Mouse (Mus musculus) kidney, embryonic 15.5 days (tissue): ENCODE results near the gene Gm49601. TPM values are rescaled to one million over a fixed set of nuclear protein-coding genes. Genes with fewer than 3 reads are reported as not detected.

ENCODE experiments used
- ATAC-seq: fragments of 200-750 bp; cut with Nextera tagmentation; replicated peaks from 2 replicates; pipeline ENCODE4 v1.8.0; 2017; ENCODE audit warnings: moderate TSS enrichment; ENCODE audit not compliant: low FRiP score
- H3K27ac ChIP-seq: fragments of 300-500 bp; sonication (generic); 2 replicates; pipeline ENCODE4 v1.5.1; 2015; ENCODE audit warnings: mild to moderate bottlenecking, inconsistent platforms
- H3K27me3 ChIP-seq: fragments of 300-500 bp; sonication (generic); 2 replicates; pipeline ENCODE4 v1.6.1; 2015; ENCODE audit warnings: inconsistent platforms
- H3K36me3 ChIP-seq: fragments of 300-500 bp; sonication (generic); 2 replicates; pipeline ENCODE4 v1.6.1; 2015; ENCODE audit warnings: inconsistent platforms
- H3K4me1 ChIP-seq: fragments of 300-500 bp; sonication (generic); 2 replicates; pipeline ENCODE4 v1.6.1; 2015; ENCODE audit warnings: inconsistent platforms
- H3K4me2 ChIP-seq: fragments of 300-500 bp; sonication (generic); 2 replicates; pipeline ENCODE4 v1.6.1; 2015; ENCODE audit warnings: moderate library complexity, mild to moderate bottlenecking, inconsistent platforms
- H3K4me3 ChIP-seq: fragments of 300-500 bp; sonication (generic); replicated peaks from 2 replicates; pipeline ENCODE4 v1.5.1; 2015; ENCODE audit warnings: mild to moderate bottlenecking, inconsistent platforms
- H3K9ac ChIP-seq: fragments of 300-500 bp; sonication (generic); 2 replicates; pipeline ENCODE4 v1.6.1; 2015; ENCODE audit warnings: mild to moderate bottlenecking, inconsistent platforms
- H3K9me3 ChIP-seq: fragments of 300-500 bp; sonication (generic); replicated peaks from 2 replicates; pipeline ENCODE4 v1.6.1; 2016; ENCODE audit warnings: inconsistent platforms
- WGBS: fragments of 180-500 bp; shearing (Covaris S2); methylation state at CpG from one replicate; pipeline ENCODE4 v1.1.7; 2015; ENCODE audit warnings: mixed read lengths; 5-methylcytosine and 5-hydroxymethylcytosine counted together
- polyA plus RNA-seq: library from polyadenylated mRNA; unstranded; fragments of >200 nt; fragmentation: Nextera tagmentation; extraction: Ambion mirVana; gene quantifications from 2 replicates; pipeline ENCODE4 v1.2.1, GENCODE M21; 2015

Gm49601 gene
- polyA plus RNA-seq, 1 experiment from 2014 or later, result 4.3 TPM

DNA sequence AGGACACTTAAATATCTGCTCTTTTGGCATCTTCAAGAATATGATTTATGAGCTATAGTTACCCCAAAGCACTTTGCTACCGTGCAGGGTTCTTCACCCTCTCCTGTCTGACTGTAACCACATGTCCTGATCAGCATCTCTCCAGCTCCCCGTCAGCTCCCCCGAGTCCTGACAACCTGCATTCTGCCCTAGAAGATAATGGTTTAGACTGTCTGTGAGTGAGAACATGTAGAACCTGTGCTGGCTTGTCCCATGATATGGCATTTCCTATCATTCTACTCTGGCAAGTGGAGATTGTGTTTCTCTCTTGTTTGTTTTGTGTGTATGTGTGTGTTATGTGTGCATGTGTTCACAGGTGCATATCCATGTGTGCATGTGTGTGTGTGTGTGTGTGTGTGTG lies 28.2 kb downstream of the Gm49601 start:
- no peaks in the 10 kb centered on the region for H3K36me3 ChIP-seq
- H3K9me3 ChIP-seq, result no peaks in the 10 kb centered on the region
- peaks cover 17% of the 10 kb centered on the region for H3K4me1 ChIP-seq
- no peak overlapping the region for H3K4me2 ChIP-seq
- peaks cover 63% of the 10 kb centered on the region for H3K27me3 ChIP-seq
- H3K9ac ChIP-seq, result no peak overlapping the region
- ATAC-seq, result no peak
- H3K27ac ChIP-seq, result no peak overlapping the region
- no peak overlapping the region for H3K4me3 ChIP-seq
- WGBS, result 58% methylated on average over 3 of the region's 3 CpGs

GRCm38 (mm10) chr16:18596255-18596654 lies 30.0 kb downstream of the Gm49601 start:
- H3K27me3 ChIP-seq, result peaks cover 78% of the 10 kb centered on the region
- 46% methylated on average over 5 of the region's 5 CpGs for WGBS
- ATAC-seq, result 0 out of 2 replicates have a peak, but pooled peaks have one; percentile 7

DNA sequence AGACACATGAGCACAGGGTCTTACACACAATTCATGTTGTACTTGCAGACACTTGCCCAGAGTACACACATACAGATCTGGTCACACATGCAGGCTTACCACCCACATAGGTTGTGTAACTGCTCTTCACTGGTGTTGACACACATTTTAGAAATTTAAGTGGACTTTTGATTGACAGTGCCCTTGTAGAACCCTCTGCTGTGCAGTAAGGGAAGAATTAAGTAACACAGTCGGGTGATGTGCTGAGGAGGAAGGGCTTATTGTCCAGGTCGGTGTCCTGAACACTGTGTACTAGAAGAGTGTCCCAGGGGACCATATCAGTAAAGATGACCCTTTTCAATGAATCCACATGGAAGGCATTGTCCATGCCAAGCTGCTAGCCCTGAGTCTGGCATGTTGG lies 32.3 kb downstream of the Gm49601 start:
- Histone ChIP-seq H3K4me3 (no peak overlapping the region), H3K4me1 (peaks cover 27% of the 10 kb centered on the region), H3K9ac (no peak overlapping the region), H3K9me3 (no peaks in the 10 kb centered on the region), H3K27ac (no peak overlapping the region), H3K27me3 (peaks cover 91% of the 10 kb centered on the region), H3K36me3 (no peaks in the 10 kb centered on the region), H3K4me2 (no peak overlapping the region)
- WGBS, result 73% methylated on average over 2 of the region's 2 CpGs
- no peak for ATAC-seq

More at GRCm38 (mm10) chr16:18596255-18596654, 30.0 kb downstream of the Gm49601 start:
- Histone ChIP-seq H3K9ac (no peak overlapping the region), H3K36me3 (no peaks in the 10 kb centered on the region), H3K4me3 (no peak overlapping the region), H3K27ac (no peak overlapping the region), H3K9me3 (no peaks in the 10 kb centered on the region), H3K4me2 (no peak overlapping the region), H3K4me1 (peaks cover 11% of the 10 kb centered on the region)

DNA sequence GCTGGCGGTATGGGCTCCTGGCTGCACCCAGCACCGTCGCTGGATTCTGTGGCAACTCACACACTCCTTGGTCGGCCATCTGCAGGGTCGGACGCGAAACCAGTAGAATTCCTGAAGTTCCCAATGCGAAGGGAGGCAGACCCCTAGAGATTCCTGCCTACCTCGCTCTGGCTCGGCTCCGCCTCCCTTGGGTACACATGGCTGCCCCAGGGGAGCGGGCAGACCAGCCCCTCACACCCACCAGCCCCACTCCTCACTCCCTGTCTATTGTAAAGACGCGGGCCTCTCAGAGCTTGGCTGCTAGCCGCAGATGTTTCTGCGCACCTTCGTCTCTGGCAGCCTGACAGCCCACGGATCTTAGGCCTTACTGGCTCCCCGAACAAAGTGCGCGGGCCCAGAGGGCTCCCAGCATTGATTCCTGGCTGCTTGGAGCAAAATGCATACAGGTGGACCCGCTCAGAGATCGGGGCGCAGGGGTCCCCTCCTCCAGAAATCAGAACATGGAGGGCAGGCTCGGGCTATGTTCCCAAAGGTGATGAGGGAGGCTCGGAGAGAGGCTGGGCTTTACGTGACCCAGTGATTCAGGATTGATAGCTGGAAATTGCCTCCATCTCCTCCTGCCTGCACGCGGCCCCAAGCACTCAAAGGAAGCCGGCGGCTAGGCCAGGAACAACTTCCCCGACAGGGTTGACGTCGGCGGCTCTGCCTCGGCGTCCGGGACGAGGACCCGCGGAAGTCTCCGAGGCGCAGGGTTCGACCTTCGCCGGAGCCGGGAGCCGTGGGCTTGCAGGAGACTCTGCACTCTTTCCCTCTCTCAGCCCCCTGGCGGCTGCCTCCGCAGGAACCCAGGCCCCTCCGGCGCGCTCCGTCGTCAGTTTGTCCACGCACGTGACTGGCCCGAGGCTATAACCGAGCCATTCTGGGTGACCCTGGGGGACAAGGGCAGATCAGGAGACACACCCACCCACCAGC lies 34.9 kb downstream of the Gm49601 start:
- H3K27ac ChIP-seq, result no peak overlapping the region
- no peak; the same call in none of the 2 replicates for ATAC-seq
- H3K9me3 ChIP-seq, result no peaks in the 10 kb centered on the region
- no peaks in the 10 kb centered on the region for H3K36me3 ChIP-seq
- H3K4me3 ChIP-seq, result peak overlapping the region; percentile 32
- H3K4me1 ChIP-seq, result peaks cover 43% of the 10 kb centered on the region
- 4% methylated on average over 59 of the region's 59 CpGs for WGBS
- no peak overlapping the region for H3K9ac ChIP-seq
- peak overlapping the region; percentile 56 for H3K4me2 ChIP-seq
- H3K27me3 ChIP-seq, result peaks cover 93% of the 10 kb centered on the region

DNA sequence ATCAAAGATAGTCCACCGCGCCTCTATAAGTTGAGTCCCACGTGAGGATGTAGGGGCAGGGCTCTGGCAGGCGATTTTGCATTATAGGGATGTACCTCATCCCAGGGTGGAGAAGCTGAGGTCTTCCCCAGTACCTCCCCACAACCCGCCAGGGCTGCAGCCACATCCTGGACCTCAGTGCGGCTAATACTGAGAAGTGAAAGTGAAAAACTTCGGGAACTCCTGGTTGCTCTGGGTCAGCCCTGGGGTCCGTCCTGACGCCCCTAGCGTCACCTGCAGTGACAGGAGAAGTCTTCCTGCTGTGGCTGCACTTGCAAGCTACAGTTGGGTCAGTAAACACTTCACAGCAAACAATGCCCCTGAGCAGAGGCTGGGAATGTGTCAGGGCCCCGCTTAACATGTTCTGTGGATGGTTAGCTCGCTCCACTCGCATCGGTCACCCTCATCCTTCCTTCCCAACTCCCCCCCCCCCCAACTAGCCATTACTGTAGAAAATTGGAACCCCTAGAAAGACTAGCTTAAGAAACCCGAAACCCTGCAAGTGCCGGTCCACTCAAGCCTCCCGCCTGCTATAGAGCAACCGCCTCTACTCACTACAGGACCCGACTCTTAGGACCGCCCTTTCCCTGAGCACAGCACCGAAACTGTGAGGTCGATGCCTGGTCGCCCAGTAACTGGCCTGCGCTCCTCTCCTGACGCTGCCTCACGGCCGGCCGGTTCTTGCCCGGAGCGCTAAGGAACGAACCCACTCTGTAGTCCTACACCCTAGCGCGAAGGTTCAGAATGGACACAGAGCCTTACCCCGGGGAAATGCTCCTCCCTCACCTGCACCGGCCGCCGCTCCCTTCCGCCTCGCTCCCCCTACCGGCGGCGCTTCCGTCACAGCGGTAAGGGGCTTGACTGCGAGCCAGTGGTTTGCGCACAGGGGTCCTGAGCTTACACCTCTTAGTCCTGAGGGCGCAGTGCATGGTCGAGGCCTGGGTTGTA lies 36.1 kb downstream of the Gm49601 start, which contains the start of gene Tbx1:
TSS of gene Tbx1 (minus strand) at position 868 of the 987 bp plus-strand sequence.
- no peak within 1 kb of the TSS for H3K27ac ChIP-seq
- no peak for ATAC-seq
- peak within 1 kb of the TSS; percentile 36 for H3K4me3 ChIP-seq
- H3K9ac ChIP-seq, result no peak within 1 kb of the TSS
- peaks cover 51% of the 10 kb centered on the region for H3K4me1 ChIP-seq
- 4% methylated on average over 48 of the region's 48 CpGs for WGBS
- no peaks in the 10 kb centered on the region for H3K36me3 ChIP-seq
- peak within 1 kb of the TSS; percentile 56 for H3K4me2 ChIP-seq
- H3K27me3 ChIP-seq, result peaks cover 97% of the 10 kb centered on the region
- H3K9me3 ChIP-seq, result no peaks in the 10 kb centered on the region

DNA sequence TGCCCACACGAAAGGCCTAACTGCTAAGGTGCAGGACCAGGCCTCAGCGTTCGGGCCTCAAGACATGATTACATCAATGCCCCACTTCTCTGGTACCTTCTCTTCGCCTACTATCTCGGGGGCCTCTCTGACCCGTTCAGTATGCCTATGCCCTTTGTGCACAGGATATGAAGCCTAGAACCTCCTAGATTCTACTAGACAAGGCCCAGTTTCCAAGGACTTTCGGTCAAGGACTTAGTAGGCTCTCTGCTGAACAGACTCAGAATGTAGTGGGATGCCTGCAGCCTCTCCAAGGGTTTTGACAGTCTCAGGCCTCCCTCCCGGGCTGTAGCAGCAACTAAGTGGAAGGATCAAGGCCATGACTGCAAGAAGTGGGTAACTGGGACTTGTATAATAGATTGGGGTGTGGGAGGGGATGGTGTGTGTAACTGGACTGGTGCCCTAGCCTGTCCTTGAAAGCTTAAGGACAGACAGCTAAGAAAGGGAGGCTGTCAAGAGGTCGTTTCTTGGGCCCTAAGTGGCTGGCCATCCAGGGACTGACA lies 37.1 kb downstream of the Gm49601 start:
- Histone ChIP-seq H3K4me2 (no peak overlapping the region), H3K9me3 (no peaks in the 10 kb centered on the region), H3K27ac (no peak overlapping the region), H3K36me3 (no peaks in the 10 kb centered on the region), H3K4me1 (peaks cover 51% of the 10 kb centered on the region), H3K27me3 (peaks cover 97% of the 10 kb centered on the region), H3K9ac (no peak overlapping the region), H3K4me3 (no peak overlapping the region; the same call in 1 of the 2 replicates)
- no peak for ATAC-seq
- 33% methylated on average over 9 of the region's 9 CpGs for WGBS

DNA sequence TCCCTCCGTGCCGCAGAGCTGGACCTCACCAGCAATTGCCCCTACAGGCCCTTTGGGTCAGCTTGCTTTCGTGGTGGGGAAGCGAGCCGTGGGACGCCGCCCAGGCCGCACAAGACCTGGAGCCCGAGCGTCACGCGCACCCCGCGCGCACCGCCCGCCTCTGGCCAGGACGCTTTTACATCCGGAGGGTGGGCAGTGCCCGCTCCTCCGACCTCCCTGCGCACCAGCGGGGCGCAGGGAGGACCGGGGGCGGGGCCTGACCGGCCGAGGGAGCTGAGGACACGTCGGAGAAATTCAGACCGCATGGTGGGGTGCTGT lies 37.5 kb downstream of the Gm49601 start:
- peak overlapping the region; percentile 23 for H3K4me3 ChIP-seq
- H3K36me3 ChIP-seq, result no peaks in the 10 kb centered on the region
- H3K4me2 ChIP-seq, result peak overlapping the region; percentile 46
- no peak overlapping the region for H3K9ac ChIP-seq
- H3K9me3 ChIP-seq, result no peaks in the 10 kb centered on the region
- WGBS, result 10% methylated on average over 31 of the region's 31 CpGs
- ATAC-seq, result no peak
- peaks cover 97% of the 10 kb centered on the region for H3K27me3 ChIP-seq
- no peak overlapping the region for H3K27ac ChIP-seq
- peaks cover 51% of the 10 kb centered on the region for H3K4me1 ChIP-seq

- Histone ChIP-seq H3K9ac (no peak overlapping the region), H3K4me2 (peak overlapping the region; percentile 46), H3K27ac (no peak overlapping the region), H3K9me3 (no peaks in the 10 kb centered on the region), H3K4me1 (peaks cover 51% of the 10 kb centered on the region), H3K4me3 (peak overlapping the region; percentile 23), H3K27me3 (peaks cover 97% of the 10 kb centered on the region), H3K36me3 (no peaks in the 10 kb centered on the region)
- ATAC-seq, result peak; percentile 27; the same call in 1 of the 2 replicates
- 2% methylated on average over 57 of the region's 57 CpGs for WGBS
These were observed 38.1 kb downstream of the Gm49601 start for GRCm38 (mm10) chr16:18587847-18588737.

GRCm38 (mm10) chr16:18586906-18587546 lies 39.2 kb downstream of the Gm49601 start:
- no peak overlapping the region for H3K9ac ChIP-seq
- 3% methylated on average over 17 of the region's 62 CpGs for WGBS

DNA sequence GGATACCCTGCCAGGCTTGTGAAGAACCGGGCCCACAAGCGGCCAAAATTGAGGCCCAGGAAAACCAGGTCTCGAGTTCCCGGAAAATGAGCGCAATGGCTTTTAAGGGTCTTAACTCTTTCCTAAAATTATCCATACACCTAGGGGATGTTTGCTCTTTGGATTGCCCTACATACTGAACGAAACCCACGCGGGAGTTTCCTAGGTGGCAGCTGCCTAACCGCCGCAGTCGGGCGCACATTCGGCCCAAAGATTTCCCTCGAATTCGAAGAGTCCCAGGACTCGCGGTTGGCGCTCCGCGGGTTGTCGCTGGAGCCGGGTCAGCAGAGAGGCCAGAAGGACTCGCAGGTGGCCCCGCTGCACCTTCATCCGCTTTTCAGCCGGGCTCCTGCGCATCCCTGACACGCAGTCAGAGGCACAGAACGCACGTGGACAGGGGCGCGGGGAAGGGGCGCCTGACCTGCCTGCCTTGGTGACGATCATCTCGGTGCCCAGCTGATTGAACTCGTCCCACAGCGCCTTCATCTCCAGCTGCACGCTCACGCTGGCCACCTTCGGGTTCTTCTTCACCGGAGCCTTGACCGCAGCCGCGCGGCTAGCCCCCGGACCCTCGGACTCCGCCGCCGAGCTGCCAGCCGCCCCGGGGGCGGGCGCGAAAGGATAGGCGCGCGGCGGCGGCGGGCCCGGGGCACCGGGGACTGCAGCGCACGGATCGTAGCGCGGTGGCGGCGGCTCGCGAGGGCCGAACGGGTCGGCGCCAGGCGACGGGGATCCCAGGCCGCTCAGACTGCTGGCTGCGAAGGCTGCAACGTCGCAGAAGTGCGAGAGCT lies 39.9 kb downstream of the Gm49601 start:
- H3K4me1 ChIP-seq, result peaks cover 59% of the 10 kb centered on the region

More at GRCm38 (mm10) chr16:18586906-18587546, 39.2 kb downstream of the Gm49601 start:
- Histone ChIP-seq H3K4me1 (peaks cover 59% of the 10 kb centered on the region), H3K27ac (no peak overlapping the region), H3K4me2 (peak overlapping the region; percentile 77), H3K36me3 (no peaks in the 10 kb centered on the region), H3K4me3 (peak overlapping the region; percentile 45), H3K27me3 (peaks cover 100% of the 10 kb centered on the region), H3K9me3 (no peaks in the 10 kb centered on the region)
- ATAC-seq, result no peak

More for the DNA sequence above, 39.9 kb downstream of the Gm49601 start:
- H3K4me2 ChIP-seq, result peak overlapping the region; percentile 77
- H3K27me3 ChIP-seq, result peaks cover 100% of the 10 kb centered on the region
- no peak overlapping the region for H3K27ac ChIP-seq
- peak overlapping the region; percentile 45 for H3K4me3 ChIP-seq
- WGBS, result 3% methylated on average over 83 of the region's 83 CpGs
- H3K9me3 ChIP-seq, result no peaks in the 10 kb centered on the region
- ATAC-seq, result no peak
- H3K36me3 ChIP-seq, result no peaks in the 10 kb centered on the region
- H3K9ac ChIP-seq, result no peak overlapping the region; the same call in 1 of the 2 replicates
